Mouse (Mus musculus): ENCODE measurements around the gene Castor2. TPM values are rescaled to one million over a fixed set of nuclear protein-coding genes. Genes with fewer than 3 reads are reported as not detected.
A peak's percentile ranks its signal among the peaks of the same experiment; 100 is the strongest.

Gene Castor2
- polyA plus RNA-seq, 2 experiments, result 10.3 to 11.5 TPM

DNA sequence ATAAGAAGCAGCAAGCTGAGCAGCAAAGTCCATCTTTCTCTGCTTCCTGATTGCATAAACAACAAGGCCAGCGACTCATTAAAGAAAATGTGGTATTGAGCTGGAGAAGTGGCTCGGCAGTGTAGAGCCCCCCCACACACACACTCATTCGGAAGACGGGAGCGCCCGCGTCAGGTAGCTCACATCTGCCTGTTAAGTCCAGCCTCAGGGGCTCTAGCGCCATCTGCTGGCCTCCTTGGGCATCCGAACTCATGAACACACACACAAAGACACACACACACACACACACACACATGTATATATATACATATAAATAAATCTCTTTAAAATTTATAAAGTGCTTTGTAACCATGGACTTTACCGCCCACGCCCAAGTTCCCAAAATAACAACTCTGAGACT, 23.3 kb upstream of the Castor2 start:
- H3K4me3 ChIP-seq (replicated peaks; ENCODE audit: low read length), result no peak overlapping the region
- DNase-seq (ENCODE audit: low spot score) (no peak), ATAC-seq (ENCODE audit: low FRiP score, low read depth) (no peak)
- H3K4me2 ChIP-seq (replicated peaks; ENCODE audit: low read depth, low read length, severe bottlenecking), result no peak overlapping the region
- no peak overlapping the region for H3K9ac ChIP-seq (ENCODE audit: low read depth, low read length, severe bottlenecking)
- H3K36me3 ChIP-seq (ENCODE audit: control insufficient read depth, insufficient read depth, low read length), result no peaks in the 10 kb centered on the region
- peaks cover 23% of the 10 kb centered on the region for H3K4me1 ChIP-seq (ENCODE audit: control insufficient read depth, insufficient read depth, low read length)
- H3K9me3 ChIP-seq (ENCODE audit: control insufficient read depth, low read length), result no peaks in the 10 kb centered on the region
- 91% methylated on average over 11 of the region's 11 CpGs for WGBS
- no peak overlapping the region for H3K27ac ChIP-seq (replicated peaks; ENCODE audit: low read depth, low read length)
- TF ChIP-seq POLR2A (IDR thresholded peaks at IDR 0.05; ENCODE audit: borderline replicate concordance, extremely low read depth, insufficient read depth, insufficient read length), result no peak
- no peaks in the 10 kb centered on the region for H3K27me3 ChIP-seq (ENCODE audit: control insufficient read depth, insufficient read depth, low read length)

DNA sequence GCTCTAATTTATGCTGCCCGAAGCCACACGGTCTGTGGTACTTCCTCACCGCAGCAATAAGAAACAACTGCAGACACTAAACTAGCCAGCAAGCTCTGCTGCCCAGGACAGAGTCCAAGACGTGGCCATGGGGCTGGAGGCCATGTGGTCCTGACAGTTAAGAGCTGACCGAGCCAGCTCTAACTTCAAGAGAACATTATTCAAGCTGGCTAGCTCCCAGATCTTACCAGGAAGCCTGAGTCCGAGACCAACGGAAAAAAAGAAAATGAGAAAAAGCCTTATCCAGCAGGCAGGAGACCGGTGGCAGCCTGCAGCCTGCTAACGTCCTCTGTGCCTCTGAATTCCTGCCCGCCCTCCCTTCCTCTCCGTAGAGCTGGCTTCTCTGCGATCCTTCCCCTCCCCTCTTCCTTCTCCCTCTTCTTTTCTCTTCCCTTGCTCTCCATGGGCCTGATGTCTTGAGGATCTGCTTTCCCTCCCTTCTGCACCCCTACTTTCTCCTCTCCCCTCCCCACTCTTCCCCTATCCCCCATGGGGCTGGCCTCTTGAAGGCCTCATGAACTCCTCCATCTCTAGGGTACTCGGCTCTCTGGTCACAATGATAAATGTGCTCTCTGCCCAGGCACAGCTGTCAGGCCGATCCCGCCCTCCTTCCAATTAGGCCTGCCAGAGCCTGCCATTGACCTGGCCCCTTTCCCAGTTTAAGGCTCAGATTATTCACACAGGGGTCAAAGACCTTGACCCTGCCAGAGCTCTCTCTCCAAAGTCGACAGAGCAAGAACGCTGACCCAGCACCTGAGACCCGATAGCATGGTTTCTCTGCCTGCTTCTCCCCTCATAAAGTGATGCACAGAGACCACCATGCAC, 18.6 kb upstream of the Castor2 start:
- Histone ChIP-seq H3K27ac (replicated peaks; ENCODE audit: low read depth, low read length) (no peak overlapping the region), H3K36me3 (ENCODE audit: control insufficient read depth, insufficient read depth, low read length) (no peaks in the 10 kb centered on the region), H3K4me2 (replicated peaks; ENCODE audit: low read depth, low read length, severe bottlenecking) (0 out of 2 replicates have a peak overlapping the region, but pooled peaks have one; percentile 25), H3K9ac (ENCODE audit: low read depth, low read length, severe bottlenecking) (no peak overlapping the region), H3K4me1 (ENCODE audit: control insufficient read depth, insufficient read depth, low read length) (peaks cover 10% of the 10 kb centered on the region), H3K4me3 (replicated peaks; ENCODE audit: low read length) (no peak overlapping the region), H3K9me3 (ENCODE audit: control insufficient read depth, low read length) (no peaks in the 10 kb centered on the region), H3K27me3 (ENCODE audit: control insufficient read depth, insufficient read depth, low read length) (no peaks in the 10 kb centered on the region)
- no peak for TF ChIP-seq POLR2A (IDR thresholded peaks at IDR 0.05; ENCODE audit: borderline replicate concordance, extremely low read depth, insufficient read depth, insufficient read length)
- DNase-seq (ENCODE audit: low spot score) (no peak), ATAC-seq (ENCODE audit: low FRiP score, low read depth) (no peak)
- WGBS, result 11% methylated on average over 18 of the region's 18 CpGs

DNA sequence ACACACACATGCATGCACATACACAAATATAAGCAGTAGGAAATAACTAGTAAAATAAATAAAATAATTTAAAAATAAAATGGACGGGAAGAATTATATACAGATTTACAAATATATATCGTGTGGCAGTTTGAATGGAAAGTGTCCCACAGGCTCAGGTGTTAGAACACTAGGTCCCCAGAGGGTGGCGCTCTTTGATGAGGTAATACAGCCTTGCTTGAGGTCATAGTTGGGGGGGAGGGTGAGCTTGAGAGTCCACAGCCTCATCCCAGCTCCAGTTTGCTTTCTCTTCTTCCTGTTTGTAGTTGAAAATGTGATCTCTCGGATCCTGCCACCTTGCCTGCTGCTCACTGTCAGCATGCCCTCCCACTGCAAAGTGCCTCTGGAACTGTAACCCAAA, 14.3 kb upstream of the Castor2 start:
- Histone ChIP-seq H3K36me3 (ENCODE audit: control insufficient read depth, insufficient read depth, low read length) (no peaks in the 10 kb centered on the region), H3K9ac (ENCODE audit: low read depth, low read length, severe bottlenecking) (no peak overlapping the region), H3K4me2 (replicated peaks; ENCODE audit: low read depth, low read length, severe bottlenecking) (no peak overlapping the region), H3K9me3 (ENCODE audit: control insufficient read depth, low read length) (no peaks in the 10 kb centered on the region), H3K4me3 (replicated peaks; ENCODE audit: low read length) (no peak overlapping the region), H3K27ac (replicated peaks; ENCODE audit: low read depth, low read length) (no peak overlapping the region), H3K4me1 (ENCODE audit: control insufficient read depth, insufficient read depth, low read length) (peaks cover 10% of the 10 kb centered on the region), H3K27me3 (ENCODE audit: control insufficient read depth, insufficient read depth, low read length) (no peaks in the 10 kb centered on the region)
- DNase-seq (ENCODE audit: low spot score) (no peak), ATAC-seq (ENCODE audit: low FRiP score, low read depth) (no peak)
- WGBS, result 71% methylated on average over 4 of the region's 4 CpGs
- no peak for TF ChIP-seq POLR2A (IDR thresholded peaks at IDR 0.05; ENCODE audit: borderline replicate concordance, extremely low read depth, insufficient read depth, insufficient read length)

GRCm38 (mm10) chr5:134085887-134086639, 13.4 kb upstream of the Castor2 start:
- Histone ChIP-seq H3K9me3 (ENCODE audit: control insufficient read depth, low read length) (no peaks in the 10 kb centered on the region), H3K4me2 (replicated peaks; ENCODE audit: low read depth, low read length, severe bottlenecking) (no peak overlapping the region), H3K27me3 (ENCODE audit: control insufficient read depth, insufficient read depth, low read length) (no peaks in the 10 kb centered on the region), H3K27ac (replicated peaks; ENCODE audit: low read depth, low read length) (no peak overlapping the region), H3K4me1 (ENCODE audit: control insufficient read depth, insufficient read depth, low read length) (peaks cover 3% of the 10 kb centered on the region), H3K36me3 (ENCODE audit: control insufficient read depth, insufficient read depth, low read length) (no peaks in the 10 kb centered on the region), H3K9ac (ENCODE audit: low read depth, low read length, severe bottlenecking) (no peak overlapping the region), H3K4me3 (replicated peaks; ENCODE audit: low read length) (no peak overlapping the region)
- 86% methylated on average over 3 of the region's 3 CpGs for WGBS
- ATAC-seq (ENCODE audit: low FRiP score, low read depth) (no peak), DNase-seq (ENCODE audit: low spot score) (no peak)
- no peak for TF ChIP-seq POLR2A (IDR thresholded peaks at IDR 0.05; ENCODE audit: borderline replicate concordance, extremely low read depth, insufficient read depth, insufficient read length)

DNA sequence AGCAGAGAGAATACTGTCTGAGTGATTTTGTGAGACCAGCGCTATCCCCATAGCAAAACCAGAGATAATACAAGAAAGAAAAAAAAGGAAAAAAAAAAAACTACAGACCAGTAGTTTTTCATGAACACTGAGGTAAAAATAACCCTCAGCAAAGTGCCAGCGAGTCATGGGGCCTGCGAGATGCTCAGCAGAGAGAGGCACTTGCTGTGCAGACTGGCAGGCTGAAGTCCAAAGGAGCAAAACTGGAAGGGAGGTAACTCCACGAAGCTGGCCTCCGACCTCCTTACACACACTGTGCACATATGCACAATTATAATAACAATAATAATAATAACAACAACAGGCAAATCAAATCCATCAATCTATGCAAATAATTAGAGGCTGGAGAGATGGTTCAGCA, 12.3 kb upstream of the Castor2 start:
- WGBS, result 81% methylated on average over 5 of the region's 5 CpGs
- Histone ChIP-seq H3K4me3 (replicated peaks; ENCODE audit: low read length) (no peak overlapping the region), H3K27me3 (ENCODE audit: control insufficient read depth, insufficient read depth, low read length) (no peaks in the 10 kb centered on the region), H3K4me2 (replicated peaks; ENCODE audit: low read depth, low read length, severe bottlenecking) (no peak overlapping the region), H3K9me3 (ENCODE audit: control insufficient read depth, low read length) (no peaks in the 10 kb centered on the region), H3K9ac (ENCODE audit: low read depth, low read length, severe bottlenecking) (no peak overlapping the region), H3K36me3 (ENCODE audit: control insufficient read depth, insufficient read depth, low read length) (no peaks in the 10 kb centered on the region), H3K4me1 (ENCODE audit: control insufficient read depth, insufficient read depth, low read length) (no peaks in the 10 kb centered on the region), H3K27ac (replicated peaks; ENCODE audit: low read depth, low read length) (no peak overlapping the region)
- DNase-seq (ENCODE audit: low spot score) (no peak), ATAC-seq (ENCODE audit: low FRiP score, low read depth) (no peak)
- no peak for TF ChIP-seq POLR2A (IDR thresholded peaks at IDR 0.05; ENCODE audit: borderline replicate concordance, extremely low read depth, insufficient read depth, insufficient read length)
